Mouse (Mus musculus) ovary, postnatal 36 days (tissue): ENCODE data around the gene Isg15.

ENCODE experiments used
- DNase-seq: peaks from one replicate; pipeline ENCODE4 v3.0.0; 2022; ENCODE audit warnings: low spot score, mixed read lengths

Gene Isg15

DNA sequence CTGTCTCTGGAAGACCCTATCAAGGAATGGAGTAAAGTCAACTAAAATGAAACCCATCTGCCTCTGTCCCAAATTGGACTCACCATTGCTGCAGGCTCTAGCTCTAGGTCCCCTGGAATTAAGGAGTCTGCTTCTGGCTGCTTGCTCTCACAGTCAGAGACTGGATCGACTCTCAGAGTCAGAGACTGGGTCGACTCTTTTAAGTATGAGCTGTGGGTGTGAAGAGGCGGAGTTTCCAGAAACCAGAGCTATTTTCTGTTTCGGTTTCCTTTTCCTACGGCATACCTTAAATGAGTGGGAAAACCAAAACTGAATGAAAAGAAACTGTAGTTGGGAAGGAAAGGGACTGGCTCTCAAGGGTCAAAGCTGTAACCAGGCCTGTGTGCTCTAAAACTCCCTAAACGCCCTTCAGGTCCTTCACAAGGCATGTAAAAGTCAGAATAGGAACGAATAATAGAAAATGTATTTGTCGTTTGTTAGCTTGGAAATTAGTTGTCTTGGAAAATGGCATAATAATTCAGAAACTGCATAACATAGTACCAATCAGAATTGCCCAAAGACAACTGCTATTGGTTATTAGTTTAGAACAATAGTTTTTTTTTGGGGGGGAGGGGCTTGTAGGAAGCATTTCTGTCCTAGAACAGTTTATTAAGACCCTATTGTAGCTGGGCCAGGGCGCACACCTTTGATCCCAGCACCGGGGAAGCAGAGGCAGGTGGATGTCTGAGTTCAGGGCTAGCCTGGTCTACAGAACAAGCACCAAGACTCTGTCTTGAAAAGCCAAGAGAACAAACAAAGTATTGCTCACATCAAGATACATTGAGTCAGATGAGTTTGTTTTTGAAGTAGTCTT, at the start of gene Isg15:
TSS of gene Isg15 (minus strand) at position 196 of the 853 bp plus-strand sequence.
- no peak for DNase-seq

DNA sequence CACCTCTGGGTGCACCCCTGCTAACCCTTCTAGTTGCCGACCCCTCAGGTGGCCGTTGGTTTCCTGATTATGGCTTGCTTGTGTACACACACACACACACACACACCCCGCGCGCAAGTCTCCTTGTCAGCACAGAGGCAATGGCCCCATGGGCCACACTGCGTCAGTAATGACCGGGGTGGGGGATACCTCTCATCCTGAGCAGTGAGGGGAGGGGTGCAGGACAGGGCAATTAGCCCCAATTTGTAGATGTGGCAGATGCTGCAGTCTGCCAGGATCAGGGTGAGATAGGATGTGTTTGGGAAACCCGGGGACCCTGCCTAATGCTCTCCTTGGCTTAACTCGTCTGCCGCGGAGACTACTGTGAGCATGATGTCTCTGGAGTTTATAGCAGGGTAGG, 48.9 kb upstream of the Isg15 start:
- DNase-seq, result no peak

DNA sequence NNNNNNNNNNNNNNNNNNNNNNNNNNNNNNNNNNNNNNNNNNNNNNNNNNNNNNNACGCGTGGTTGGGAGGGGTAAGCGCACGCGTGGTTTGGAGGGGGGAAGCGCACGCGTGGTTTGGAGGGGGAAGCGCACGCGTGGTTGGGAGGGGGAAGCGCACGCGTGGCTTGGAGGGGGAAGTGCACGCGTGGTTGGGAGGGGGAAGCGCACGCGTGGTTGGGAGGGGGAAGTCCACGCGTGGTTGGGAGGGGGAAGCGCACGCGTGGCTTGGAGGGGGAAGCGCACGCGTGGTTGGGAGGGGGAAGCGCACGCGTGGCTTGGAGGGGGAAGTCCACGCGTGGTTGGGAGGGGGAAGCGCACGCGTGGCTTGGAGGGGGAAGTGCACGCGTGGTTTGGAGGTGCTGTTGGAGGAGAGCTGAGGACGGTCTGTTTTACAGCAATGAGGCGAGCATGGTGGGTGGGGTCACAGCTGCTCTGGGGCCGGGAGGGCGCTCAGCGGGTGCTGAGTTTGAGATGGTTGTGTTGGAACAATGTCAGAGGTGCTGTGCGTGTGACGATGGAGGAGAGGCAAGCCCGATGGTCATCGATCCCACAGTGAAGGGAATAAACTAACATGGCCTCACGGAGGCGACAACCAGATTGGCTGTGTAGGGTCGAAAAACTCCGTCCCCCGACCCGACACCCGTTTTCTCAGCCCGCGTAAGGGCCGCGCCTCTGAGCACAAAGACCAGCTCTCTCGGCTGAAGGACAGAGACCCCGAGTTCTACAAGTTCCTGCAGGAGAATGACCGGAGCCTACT, 36.2 kb upstream of the Isg15 start:
- DNase-seq, result no peak

DNA sequence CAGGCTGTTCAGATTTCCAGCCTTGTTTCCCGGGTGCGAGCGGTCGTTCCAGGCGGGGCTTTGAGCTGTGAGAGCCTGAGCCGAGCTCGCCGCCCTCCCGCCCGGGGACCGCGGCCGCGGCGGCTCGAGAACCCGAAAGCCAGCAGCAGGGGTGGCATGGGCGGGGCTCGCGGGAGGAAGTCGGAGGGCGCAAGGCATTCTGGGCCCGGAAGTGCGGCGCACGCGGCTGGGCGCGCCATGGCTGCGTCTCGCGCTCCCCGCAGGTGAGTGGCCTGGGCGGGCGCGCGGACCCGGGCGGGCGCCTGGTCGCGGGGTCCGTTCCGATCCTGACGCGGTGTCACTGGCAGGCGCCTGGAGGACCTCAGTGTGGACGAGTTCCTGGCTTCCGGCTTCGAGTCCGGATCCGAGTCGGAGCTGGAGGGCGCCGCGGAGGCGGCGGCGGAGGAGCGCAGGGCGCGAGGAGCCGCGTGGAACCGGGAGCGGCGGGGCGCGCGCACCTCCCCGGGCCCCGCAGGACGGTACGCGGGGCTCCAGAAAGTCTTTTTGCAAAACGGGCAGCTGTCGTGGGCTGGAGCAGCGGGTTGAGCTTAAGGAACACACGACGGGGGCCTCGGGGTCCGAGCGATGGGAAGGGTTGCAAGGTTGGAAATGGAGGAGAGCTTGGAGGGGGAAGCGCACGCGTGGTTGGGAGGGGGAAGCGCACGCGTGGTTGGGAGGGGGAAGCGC, 35.4 kb upstream of the Isg15 start, which contains the start of gene Noc2l:
TSS of gene Noc2l (plus strand) at position 203 of the 726 bp plus-strand sequence.
- peak; percentile 91 for DNase-seq

DNA sequence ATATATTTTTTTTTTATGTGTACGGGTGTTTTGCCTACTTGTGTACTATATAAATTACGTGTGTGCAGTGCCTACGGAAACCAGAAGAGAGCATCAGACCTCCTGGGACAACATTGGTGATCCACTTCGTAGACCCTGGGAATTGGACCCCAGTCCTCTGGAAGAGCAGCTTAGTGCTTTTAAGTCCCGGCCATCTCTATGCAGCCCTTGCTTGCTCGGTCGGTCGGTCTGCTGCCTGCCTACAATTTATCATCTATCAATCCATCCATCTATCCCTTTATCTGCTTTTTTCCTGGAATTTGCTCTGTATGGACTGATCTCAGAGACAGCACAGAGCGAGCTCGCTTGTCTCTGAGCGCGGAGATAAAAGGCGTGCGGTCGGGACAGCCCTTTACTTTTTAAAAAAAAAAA, 34.7 kb upstream of the Isg15 start:
- DNase-seq, result no peak

DNA sequence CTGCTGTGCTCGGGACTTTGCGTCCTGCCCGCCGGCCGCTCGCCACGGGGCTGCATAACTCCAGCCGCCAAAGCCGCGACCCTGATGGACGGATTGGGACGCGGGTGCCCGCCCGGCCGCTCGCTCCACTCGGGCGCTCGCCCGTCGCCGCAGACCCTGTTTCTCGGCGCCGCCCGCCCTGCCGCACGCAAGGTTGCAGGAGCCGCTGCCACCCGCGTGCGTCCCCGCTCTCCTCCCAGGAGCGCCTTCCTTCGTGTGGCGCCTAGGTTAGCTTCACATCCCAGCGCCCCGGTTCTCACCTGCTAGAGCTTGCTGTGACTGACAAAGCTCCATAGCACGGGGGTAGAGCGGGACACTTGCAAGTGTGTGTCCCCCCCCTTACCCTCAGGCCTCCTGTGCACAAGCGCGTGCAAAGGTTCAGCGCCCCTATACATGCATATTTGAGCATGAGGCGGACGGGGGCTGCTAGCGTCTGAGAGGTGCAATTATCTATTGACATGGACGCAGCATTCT, 34.1 kb upstream of the Isg15 start, which contains the start of gene Plekhn1:
TSS of gene Plekhn1 (minus strand) at position 157 of the 513 bp plus-strand sequence.
- DNase-seq, result peak; percentile 81

DNA sequence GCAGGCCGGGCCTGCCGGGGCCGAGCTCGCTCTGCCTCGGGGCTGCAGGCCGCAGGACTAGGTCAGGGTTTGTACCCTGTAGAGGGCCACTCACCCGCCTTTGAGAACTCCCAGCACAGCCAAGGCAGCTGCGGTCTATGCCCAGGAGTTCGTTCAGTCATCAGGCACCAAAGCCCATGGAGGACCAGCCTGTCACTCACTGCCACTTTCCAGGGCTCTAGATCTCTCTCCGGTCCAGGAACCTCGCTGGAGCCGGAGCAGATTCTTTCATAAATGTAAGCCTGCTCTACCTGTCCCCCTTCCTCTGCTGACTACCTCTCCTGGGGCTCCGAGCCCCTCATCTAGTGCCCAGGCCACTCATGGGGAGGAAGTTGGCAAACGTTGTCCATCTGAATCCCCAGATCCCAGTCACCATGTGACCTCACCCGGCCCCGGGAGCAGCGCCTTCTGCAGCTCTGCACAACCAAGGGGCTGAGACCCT, 33.4 kb upstream of the Isg15 start:
- no peak for DNase-seq

DNA sequence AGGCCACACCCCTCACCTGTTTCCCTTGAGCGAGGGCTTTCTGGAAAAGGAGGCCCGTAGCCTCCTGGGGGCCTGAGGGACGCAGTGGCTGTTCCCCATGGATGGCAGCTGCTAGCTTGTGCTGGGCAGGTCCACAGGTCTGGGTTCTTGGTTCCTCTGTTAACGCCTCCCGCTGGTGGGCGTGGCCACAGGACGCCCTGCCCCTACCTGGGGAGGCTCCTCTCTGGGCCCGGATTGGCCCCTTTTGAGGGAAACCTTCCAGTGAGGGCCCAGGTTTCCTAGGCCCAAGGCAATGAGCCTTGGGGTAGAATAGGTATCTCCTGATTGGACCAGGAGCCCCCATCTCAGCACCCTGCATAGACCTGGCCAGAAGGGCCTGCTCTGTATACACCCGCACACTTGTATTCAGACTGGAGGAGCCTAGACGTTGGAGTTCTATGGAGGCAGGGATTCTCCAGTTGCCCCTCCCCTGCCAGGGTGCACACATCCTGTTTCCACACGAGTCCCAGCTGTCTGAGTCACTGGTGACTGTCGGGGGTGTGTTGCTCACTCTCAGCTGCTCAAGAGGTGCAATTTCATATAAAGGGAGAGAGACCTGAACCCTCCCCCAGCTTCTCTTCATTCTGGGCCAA, 27.9 kb upstream of the Isg15 start:
- DNase-seq, result peak; percentile 35

DNA sequence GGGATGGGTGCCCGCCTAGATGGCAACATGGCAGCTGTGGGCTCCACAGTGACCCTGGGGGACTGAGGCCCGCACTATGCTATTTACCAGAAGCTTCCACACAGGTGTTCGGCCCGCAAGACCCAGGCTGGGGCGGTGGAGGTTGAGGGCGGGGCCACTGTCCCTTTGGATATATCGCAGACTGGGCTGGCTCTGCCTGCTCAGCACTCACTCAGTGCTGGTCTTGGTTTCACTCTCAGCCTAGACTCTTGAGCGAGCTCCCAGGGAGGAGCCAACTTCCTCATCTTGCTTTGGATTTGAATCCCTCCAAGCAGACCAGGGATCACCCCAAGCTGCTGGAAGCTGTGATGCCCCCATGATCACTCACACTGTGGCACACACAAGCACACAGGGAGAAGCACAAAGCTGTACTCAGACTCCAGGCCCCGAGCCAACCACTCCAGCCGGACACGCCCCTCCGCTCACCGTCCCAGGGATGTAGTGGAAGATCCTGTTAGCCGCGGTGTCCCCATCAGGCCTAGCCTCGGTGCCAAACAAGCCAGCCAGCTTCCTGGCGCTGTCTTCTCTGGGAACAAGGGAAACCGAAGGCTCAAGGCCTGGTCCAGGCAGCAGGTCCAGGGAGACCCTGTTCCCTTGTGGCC, 27.3 kb upstream of the Isg15 start:
- no peak for DNase-seq

DNA sequence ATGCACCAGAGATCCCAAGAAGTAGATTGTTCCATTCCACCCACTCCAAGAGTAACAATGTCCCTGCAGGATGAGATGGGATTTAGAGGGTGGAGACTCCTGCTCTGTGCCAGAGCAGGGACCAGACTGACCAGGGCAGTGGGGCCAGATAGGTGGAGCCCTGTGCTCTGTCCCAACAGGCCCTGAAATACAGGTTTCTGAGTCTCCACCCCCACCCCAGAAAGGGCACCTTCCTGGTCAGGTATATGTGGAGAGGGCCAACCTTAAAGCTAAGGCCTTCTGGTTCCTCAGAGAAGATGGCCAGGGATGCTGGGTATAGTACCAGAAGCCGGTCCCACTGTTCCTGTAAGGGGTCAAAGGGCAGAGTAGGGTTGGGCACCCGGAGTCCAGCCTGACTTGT, 23.7 kb upstream of the Isg15 start:
- DNase-seq, result no peak

DNA sequence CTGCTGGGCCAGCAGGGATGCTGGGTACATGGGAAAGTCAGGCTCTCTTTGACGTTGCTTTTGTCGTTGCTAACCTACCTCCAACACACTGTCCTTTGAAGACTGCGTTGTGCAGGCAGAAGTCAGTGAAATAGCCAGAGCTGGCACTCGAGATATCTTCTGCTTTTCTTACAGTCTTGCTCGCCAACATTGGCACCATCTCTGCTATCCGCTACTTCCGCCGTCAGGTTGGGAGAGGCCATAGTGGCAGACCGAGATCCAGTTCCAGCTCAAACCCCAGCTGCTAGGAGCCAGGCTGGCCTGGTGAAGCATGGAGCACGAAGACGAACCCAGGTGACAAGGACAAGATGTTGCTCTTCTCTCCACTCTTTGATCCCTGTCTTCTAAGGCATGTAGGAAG, 19.3 kb upstream of the Isg15 start:
- no peak for DNase-seq

DNA sequence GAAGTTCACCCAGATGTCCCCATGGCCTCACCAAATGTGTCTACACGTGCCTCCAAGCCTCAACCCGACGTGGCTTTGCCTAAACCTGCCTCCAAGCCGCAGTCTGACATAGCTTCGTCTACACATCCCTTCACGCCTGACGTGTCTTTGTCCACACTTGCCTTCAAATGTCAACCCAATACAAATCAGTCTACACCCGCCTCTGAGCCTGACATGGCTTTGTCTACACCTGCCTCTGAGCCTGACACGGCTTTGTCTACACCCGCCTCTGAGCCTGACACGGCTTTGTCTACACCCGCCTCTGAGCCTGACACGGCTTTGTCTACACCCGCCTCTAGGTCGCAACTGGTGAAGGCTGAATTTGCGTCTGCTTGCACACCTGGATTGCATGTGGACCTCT, 17.2 kb upstream of the Isg15 start:
- DNase-seq, result no peak

DNA sequence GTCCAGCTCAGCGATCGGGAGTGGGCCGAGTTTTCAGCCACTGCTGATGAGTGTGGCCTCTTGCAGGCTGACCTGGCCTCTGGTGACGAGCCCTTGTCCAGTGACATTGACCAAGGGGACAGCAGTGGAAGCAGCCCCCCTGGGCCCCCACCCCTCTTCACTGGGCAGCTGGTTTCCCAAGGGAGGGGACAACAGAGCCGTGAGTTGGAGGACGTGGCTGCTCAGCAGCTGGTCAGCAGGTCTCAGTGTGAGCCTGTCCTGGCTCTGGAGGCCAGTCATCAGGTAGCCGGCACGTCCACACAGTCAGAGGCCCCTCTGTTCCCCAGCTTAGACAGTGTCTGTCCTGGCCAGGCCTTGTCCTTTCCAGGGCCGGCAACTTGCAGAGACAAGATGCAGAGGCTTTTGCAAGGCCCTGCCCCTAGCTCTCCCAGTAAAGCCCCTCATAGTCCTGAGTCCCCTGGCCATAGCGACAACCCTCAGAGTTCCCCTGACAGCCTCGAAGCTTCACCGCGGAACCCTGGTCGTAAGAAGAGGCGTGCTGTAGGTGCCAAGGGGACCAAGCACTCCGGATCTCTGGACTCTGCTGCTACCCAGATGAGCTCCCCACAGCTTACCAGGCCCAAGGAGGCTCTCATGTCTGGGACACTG, 16.5 kb upstream of the Isg15 start:
- no peak for DNase-seq

DNA sequence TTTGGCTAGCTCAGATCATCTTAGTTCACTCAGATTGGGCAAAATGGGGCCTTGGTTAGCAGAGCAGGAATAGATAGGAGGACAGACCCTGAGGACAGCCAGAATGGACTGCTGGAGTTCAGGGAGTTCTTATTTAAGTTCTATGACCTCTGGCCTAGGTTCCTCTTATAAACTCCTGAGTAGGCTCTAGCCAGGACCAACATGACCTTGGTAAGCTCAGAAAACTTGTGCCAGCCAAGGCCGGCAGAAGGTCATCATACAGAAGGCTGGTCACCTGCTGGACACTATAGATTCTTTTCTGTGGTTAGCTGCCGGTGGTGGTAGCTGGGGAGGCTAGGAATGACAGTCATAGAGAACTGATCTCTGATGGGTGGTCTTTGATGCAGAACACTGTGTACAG, 15.6 kb upstream of the Isg15 start:
- DNase-seq, result no peak

DNA sequence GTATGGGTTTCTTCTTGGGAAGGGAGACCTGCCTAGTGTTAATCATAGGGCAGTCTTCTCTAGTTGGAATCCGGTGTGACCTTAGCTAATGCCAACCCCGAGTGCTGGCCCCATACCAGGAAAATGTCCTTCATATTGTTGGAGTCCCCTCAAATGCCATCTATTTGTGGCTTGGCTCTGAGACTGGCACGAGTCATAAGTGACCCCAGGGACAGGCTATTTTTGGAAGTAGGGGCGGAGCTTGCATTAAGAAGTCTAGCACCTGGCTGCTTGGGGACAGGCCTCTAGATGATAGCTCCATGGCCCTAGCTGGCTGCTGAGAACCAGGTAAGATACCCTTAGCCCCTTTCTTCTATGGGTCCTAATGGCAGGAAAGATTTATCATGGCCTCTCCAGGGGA, 15.0 kb upstream of the Isg15 start, which contains the start of gene Perm1:
TSS of gene Perm1 (plus strand) at position 220 of the 400 bp plus-strand sequence.
- DNase-seq, result no peak

DNA sequence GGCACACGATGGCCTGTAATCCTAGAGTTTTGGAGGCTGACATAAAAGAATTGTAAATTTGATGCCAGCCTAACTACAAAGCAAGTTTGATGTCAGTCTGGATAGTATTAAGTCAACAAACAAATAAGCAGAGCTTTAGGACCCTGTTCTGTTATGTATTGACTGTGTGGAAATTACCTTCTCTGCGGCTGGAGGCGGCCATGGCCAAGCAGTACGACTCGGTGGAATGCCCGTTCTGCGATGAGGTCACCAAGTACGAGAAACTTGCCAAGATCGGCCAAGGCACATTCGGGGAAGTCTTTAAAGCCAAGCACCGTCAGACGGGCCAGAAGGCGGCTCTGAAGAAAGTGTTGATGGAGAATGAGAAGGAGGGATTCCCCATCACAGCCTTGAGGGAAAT, 12.5 kb upstream of the Isg15 start:
- no peak for DNase-seq

DNA sequence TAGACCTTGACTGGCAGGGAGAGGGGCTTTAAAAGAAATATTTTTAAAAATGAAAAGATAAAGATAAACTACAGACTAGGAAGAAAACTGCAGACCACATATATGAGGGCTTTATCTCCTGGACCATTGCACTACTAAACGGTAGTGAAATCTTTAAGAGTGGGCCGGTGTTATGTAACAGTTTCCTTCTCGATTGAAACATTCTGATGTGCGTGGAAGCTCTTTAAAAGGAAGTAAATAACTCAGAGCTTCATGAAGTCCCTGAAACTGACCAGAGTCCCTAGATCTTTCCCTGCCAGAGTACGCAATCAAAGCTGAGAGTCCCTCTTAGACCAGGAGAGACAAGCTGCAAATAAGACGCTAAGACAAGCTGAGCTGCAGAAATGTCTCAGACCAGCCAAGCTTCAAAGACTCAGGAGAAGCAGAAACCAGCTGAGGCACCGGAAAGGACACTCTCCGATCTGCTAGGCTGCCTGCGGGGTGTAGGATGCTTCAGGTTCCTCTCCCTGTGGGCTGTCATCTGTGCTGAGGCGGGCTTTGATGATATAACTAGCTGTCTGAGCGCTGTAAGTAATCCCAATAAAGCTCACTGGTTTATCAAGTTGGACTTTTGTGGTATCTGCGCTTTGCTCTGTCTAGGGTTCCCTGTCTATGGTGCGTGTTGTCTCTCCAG, 9.5 kb upstream of the Isg15 start:
- DNase-seq, result no peak

DNA sequence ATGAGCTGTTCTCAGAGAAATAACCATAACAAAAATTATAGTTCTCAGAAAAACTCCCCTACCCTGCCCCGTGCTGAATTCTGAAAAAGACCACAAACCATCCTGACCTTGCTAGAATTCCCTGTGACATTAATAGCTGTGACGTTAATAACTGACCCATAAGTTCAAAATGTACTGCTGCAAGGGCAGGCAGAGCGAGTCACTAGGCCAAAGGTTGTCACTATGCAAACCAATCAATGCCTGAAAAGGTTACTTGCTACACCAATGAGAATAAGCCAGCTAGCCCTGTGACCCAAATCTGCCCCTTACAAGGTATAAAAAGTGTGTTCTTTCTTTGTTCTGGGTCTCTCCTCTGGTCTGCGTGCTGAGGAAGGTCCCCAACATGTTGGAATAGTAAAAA, 8.3 kb upstream of the Isg15 start:
- no peak for DNase-seq

DNA sequence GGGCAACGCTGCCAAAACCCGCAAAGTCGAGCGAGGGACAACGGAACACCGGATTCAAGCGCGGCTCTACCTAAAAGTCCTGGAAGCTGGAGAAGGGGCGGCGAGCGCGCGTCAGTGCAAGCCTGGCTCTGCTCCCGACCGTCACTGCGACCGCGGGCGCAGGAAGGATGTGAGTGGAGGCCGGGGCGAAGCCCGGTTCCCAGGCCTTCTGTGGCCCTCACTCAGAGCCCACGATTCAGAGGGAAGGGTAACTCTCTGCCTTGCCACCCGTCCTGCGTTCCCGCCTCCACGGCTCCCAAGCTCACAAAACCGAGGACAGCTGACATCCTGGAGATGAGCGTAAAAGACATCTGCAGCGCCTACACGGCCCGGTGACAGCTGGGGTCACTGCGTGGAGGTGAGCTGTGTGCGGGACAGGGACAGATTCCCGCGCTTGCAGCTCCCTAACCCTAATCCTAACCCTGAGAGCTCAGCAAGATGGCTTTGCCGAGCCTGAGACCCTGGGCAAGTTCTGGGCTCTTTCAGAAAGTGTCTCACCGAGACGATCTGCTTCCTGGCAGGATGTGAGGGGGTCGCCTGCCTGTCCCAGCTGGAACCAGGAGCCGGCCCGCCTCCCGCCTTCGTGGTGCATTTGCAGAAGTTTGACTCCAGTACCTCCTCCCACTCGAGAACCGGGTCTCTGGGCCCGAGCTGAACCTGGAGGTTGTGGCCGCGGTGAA, 3.0 kb upstream of the Isg15 start:
- no peak for DNase-seq
